Mouse (Mus musculus): Measurements from ENCODE around the gene Daglb. TPM values are rescaled to one million over a fixed set of nuclear protein-coding genes. Genes with fewer than 3 reads are reported as not detected.

Gene Daglb
- polyA plus RNA-seq, 1 experiment: 14.9 TPM

- 33% methylated on average over 15 of the region's 15 CpGs for WGBS
- Histone ChIP-seq H3K27ac (ENCODE audit: insufficient read depth, low read length) (peak overlapping the region; percentile 39), H3K36me3 (ENCODE audit: control insufficient read depth, insufficient read depth, low read length) (peaks cover 15% of the 10 kb centered on the region), H3K4me1 (ENCODE audit: control insufficient read depth, insufficient read depth, insufficient read length) (peaks cover 3% of the 10 kb centered on the region; the same call in 1 of the 2 replicates), H3K27me3 (ENCODE audit: control insufficient read depth, insufficient read depth, low read length) (no peaks in the 10 kb centered on the region), H3K4me3 (ENCODE audit: extremely low read depth, insufficient read depth, insufficient read length) (no peak overlapping the region)
- DNase-seq (ENCODE audit: low read depth in 1 of 2, low spot score in 2 of 2): peak; percentile 56 to 59
- no peak for TF ChIP-seq POLR2A (IDR thresholded peaks at IDR 0.05; ENCODE audit: low read depth, low read length)
- TF ChIP-seq CTCF (IDR thresholded peaks at IDR 0.05; ENCODE audit: extremely low read depth, insufficient read depth, insufficient read length, insufficient replicate concordance): no peak
These were observed 6.2 kb downstream of the Daglb start for GRCm38 (mm10) chr5:143470421-143471164.

- H3K27me3 ChIP-seq (ENCODE audit: control insufficient read depth, insufficient read depth, low read length): no peaks in the 10 kb centered on the region
- DNase-seq (ENCODE audit: low read depth in 1 of 2, low spot score in 2 of 2): no peak
- H3K4me1 ChIP-seq (ENCODE audit: control insufficient read depth, insufficient read depth, insufficient read length): peaks cover 3% of the 10 kb centered on the region; the same call in 1 of the 2 replicates
- 27% methylated on average over 3 of the region's 3 CpGs for WGBS
- H3K36me3 ChIP-seq (ENCODE audit: control insufficient read depth, insufficient read depth, low read length): peaks cover 16% of the 10 kb centered on the region
- peak overlapping the region; percentile 39 for H3K27ac ChIP-seq (ENCODE audit: insufficient read depth, low read length)
- no peak overlapping the region for H3K4me3 ChIP-seq (ENCODE audit: extremely low read depth, insufficient read depth, insufficient read length)
- no peak for TF ChIP-seq POLR2A (IDR thresholded peaks at IDR 0.05; ENCODE audit: low read depth, low read length)
- TF ChIP-seq CTCF (IDR thresholded peaks at IDR 0.05; ENCODE audit: extremely low read depth, insufficient read depth, insufficient read length, insufficient replicate concordance): no peak
These were observed 6.8 kb downstream of the Daglb start for GRCm38 (mm10) chr5:143471165-143471546.

- Histone ChIP-seq H3K27me3 (ENCODE audit: control insufficient read depth, insufficient read depth, low read length) (no peaks in the 10 kb centered on the region), H3K36me3 (ENCODE audit: control insufficient read depth, insufficient read depth, low read length) (peaks cover 16% of the 10 kb centered on the region), H3K4me3 (ENCODE audit: extremely low read depth, insufficient read depth, insufficient read length) (no peak overlapping the region), H3K4me1 (ENCODE audit: control insufficient read depth, insufficient read depth, insufficient read length) (peaks cover 3% of the 10 kb centered on the region; the same call in 1 of the 2 replicates), H3K27ac (ENCODE audit: insufficient read depth, low read length) (no peak overlapping the region)
- WGBS: 82% methylated on average over 9 of the region's 9 CpGs
- TF ChIP-seq POLR2A (IDR thresholded peaks at IDR 0.05; ENCODE audit: low read depth, low read length): no peak
- no peak for TF ChIP-seq CTCF (IDR thresholded peaks at IDR 0.05; ENCODE audit: extremely low read depth, insufficient read depth, insufficient read length, insufficient replicate concordance)
- DNase-seq (ENCODE audit: low read depth in 1 of 2, low spot score in 2 of 2): no peak
These were observed 7.7 kb downstream of the Daglb start for GRCm38 (mm10) chr5:143471953-143472618.

GRCm38 (mm10) chr5:143475153-143475844, 10.9 kb downstream of the Daglb start:
- WGBS: 87% methylated on average over 20 of the region's 20 CpGs
- H3K36me3 ChIP-seq (ENCODE audit: control insufficient read depth, insufficient read depth, low read length): peaks cover 17% of the 10 kb centered on the region

DNA sequence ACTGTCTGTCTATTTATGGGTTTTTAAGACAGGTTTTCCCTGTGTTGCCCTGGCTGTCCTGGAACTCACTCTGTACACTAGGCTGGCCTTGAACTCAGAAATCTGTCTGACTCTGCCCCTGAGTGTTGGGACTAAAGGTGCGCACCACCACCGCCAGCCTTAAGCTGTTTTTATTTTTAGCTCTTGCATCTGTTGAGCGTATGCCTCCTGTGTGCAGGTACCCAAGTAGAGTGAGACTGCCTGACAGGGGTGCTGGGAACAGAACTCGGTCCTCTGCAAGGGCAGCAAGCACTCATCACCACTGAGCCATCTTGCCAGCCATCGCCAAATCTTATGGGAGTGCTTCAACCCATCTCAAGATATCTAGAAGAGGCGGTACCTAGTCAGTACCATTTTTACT, 11.6 kb downstream of the Daglb start:
- H3K27me3 ChIP-seq (ENCODE audit: control insufficient read depth, insufficient read depth, low read length): no peaks in the 10 kb centered on the region
- H3K4me3 ChIP-seq (ENCODE audit: extremely low read depth, insufficient read depth, insufficient read length): no peak overlapping the region
- H3K4me1 ChIP-seq (ENCODE audit: control insufficient read depth, insufficient read depth, insufficient read length): no peaks in the 10 kb centered on the region
- TF ChIP-seq POLR2A (IDR thresholded peaks at IDR 0.05; ENCODE audit: low read depth, low read length) (no peak), CTCF (IDR thresholded peaks at IDR 0.05; ENCODE audit: extremely low read depth, insufficient read depth, insufficient read length, insufficient replicate concordance) (no peak)
- 94% methylated on average over 6 of the region's 6 CpGs for WGBS
- no peak overlapping the region for H3K27ac ChIP-seq (ENCODE audit: insufficient read depth, low read length)
- no peak for DNase-seq (ENCODE audit: low read depth in 1 of 2, low spot score in 2 of 2)
- peaks cover 17% of the 10 kb centered on the region for H3K36me3 ChIP-seq (ENCODE audit: control insufficient read depth, insufficient read depth, low read length)

More at GRCm38 (mm10) chr5:143475153-143475844, 10.9 kb downstream of the Daglb start:
- H3K4me3 ChIP-seq (ENCODE audit: extremely low read depth, insufficient read depth, insufficient read length): no peak overlapping the region
- no peak for TF ChIP-seq CTCF (IDR thresholded peaks at IDR 0.05; ENCODE audit: extremely low read depth, insufficient read depth, insufficient read length, insufficient replicate concordance)
- TF ChIP-seq POLR2A (IDR thresholded peaks at IDR 0.05; ENCODE audit: low read depth, low read length): no peak
- peak overlapping the region; percentile 25; the same call in 1 of the 2 replicates for H3K27ac ChIP-seq (ENCODE audit: insufficient read depth, low read length)
- DNase-seq (ENCODE audit: low read depth in 1 of 2, low spot score in 2 of 2): no peak
- peaks cover 2% of the 10 kb centered on the region; the same call in 1 of the 2 replicates for H3K4me1 ChIP-seq (ENCODE audit: control insufficient read depth, insufficient read depth, insufficient read length)
- no peaks in the 10 kb centered on the region for H3K27me3 ChIP-seq (ENCODE audit: control insufficient read depth, insufficient read depth, low read length)

GRCm38 (mm10) chr5:143477901-143478300, 13.5 kb downstream of the Daglb start:
- 92% methylated on average over 3 of the region's 3 CpGs for WGBS
- H3K4me1 ChIP-seq (ENCODE audit: control insufficient read depth, insufficient read depth, insufficient read length): no peaks in the 10 kb centered on the region
- no peak overlapping the region for H3K27ac ChIP-seq (ENCODE audit: insufficient read depth, low read length)
- H3K27me3 ChIP-seq (ENCODE audit: control insufficient read depth, insufficient read depth, low read length): no peaks in the 10 kb centered on the region
- peaks cover 22% of the 10 kb centered on the region for H3K36me3 ChIP-seq (ENCODE audit: control insufficient read depth, insufficient read depth, low read length)
- no peak for TF ChIP-seq POLR2A (IDR thresholded peaks at IDR 0.05; ENCODE audit: low read depth, low read length)
- TF ChIP-seq CTCF (IDR thresholded peaks at IDR 0.05; ENCODE audit: extremely low read depth, insufficient read depth, insufficient read length, insufficient replicate concordance): no peak
- H3K4me3 ChIP-seq (ENCODE audit: extremely low read depth, insufficient read depth, insufficient read length): no peak overlapping the region
- no peak for DNase-seq (ENCODE audit: low read depth in 1 of 2, low spot score in 2 of 2)
